ENCODE assay signal across 9 mouse cellular contexts in genomic region chr19:35125278-35125677, GRCm38 (mm10).
DNase-seq lines count a peak whose midpoint lies in the region; ATAC-seq and TF ChIP-seq lines count a peak whose summit lies in the region.
"Had no signal": no experiment of that assay in that cellular context is flagged by ENCODE, and none has a peak within 500 bp of the region (broad histone marks: within the 10 kb centered on the region; RNA-seq: fewer than 3 reads in every experiment).

No protein-coding gene starts in this region.

- H3K9me3 ChIP-seq in embryonic facial prominence, embryonic 11.5 days (replicated peaks; ENCODE audit: control insufficient read depth, low read length): no peaks in the 10 kb centered on the region
- H3K9me3 ChIP-seq in embryonic facial prominence, embryonic 10.5 days: no peaks in the 10 kb centered on the region
- H3K9me3 ChIP-seq in lung, embryonic 14.5 days (ENCODE audit: low read depth, low read length): no peaks in the 10 kb centered on the region
- H3K9me3 ChIP-seq in neural tube, embryonic 14.5 days (ENCODE audit: control insufficient read depth, low read length): no peaks in the 10 kb centered on the region
- no peaks in the 10 kb centered on the region for H3K9me3 ChIP-seq in heart, embryonic 11.5 days (replicated peaks; ENCODE audit: control insufficient read depth, low read length)
- H3K9me3 ChIP-seq: heart, embryonic 15.5 days had no signal

- 20% methylated on average over 4 of the region's 4 CpGs for WGBS in embryonic facial prominence, embryonic 11.5 days
- WGBS in embryonic facial prominence, embryonic 10.5 days: 25% methylated on average over 4 of the region's 4 CpGs
- 17% methylated on average over 4 of the region's 4 CpGs for WGBS in lung, embryonic 14.5 days
- WGBS in neural tube, embryonic 14.5 days: 14% methylated on average over 4 of the region's 4 CpGs
- WGBS in heart, embryonic 11.5 days (ENCODE audit: insufficient replicate concordance): 15% methylated on average over 4 of the region's 4 CpGs

- TF ChIP-seq CTCF in lung, embryonic 14.5 days (IDR thresholded peaks at IDR 0.05; ENCODE audit: low read depth): peak; percentile 58

- ATAC-seq in embryonic facial prominence, embryonic 11.5 days (replicated peaks; ENCODE audit: insufficient number of reproducible peaks, low FRiP score, low TSS enrichment, low read depth): no peak
- no peak for ATAC-seq in lung, embryonic 14.5 days (ENCODE audit: insufficient read depth)
- ATAC-seq in neural tube, embryonic 14.5 days (ENCODE audit: low read depth): 0 out of 2 replicates have a peak, but pooled peaks have one; percentile 4
- ATAC-seq in heart, embryonic 11.5 days (replicated peaks; ENCODE audit: insufficient number of reproducible peaks, low FRiP score, low TSS enrichment): no peak

- no peaks in the 10 kb centered on the region for H3K27me3 ChIP-seq in embryonic facial prominence, embryonic 11.5 days (ENCODE audit: control insufficient read depth, insufficient read depth, low read length)
- H3K27me3 ChIP-seq in embryonic facial prominence, embryonic 10.5 days (replicated peaks; ENCODE audit: low read depth, poor library complexity, severe bottlenecking): no peaks in the 10 kb centered on the region
- H3K27me3 ChIP-seq in lung, embryonic 14.5 days (ENCODE audit: insufficient read depth, low read length): no peaks in the 10 kb centered on the region
- H3K27me3 ChIP-seq in neural tube, embryonic 14.5 days (ENCODE audit: control insufficient read depth, insufficient read depth, low read length): no peaks in the 10 kb centered on the region
- H3K27me3 ChIP-seq in heart, embryonic 11.5 days (ENCODE audit: control insufficient read depth, insufficient read depth, low read length): no peaks in the 10 kb centered on the region
- H3K27me3 ChIP-seq: heart, embryonic 15.5 days had no signal

- H3K9ac ChIP-seq in embryonic facial prominence, embryonic 11.5 days (replicated peaks; ENCODE audit: low read length): no peak overlapping the region
- H3K9ac ChIP-seq in lung, embryonic 14.5 days: no peak overlapping the region
- H3K9ac ChIP-seq in neural tube, embryonic 14.5 days (replicated peaks; ENCODE audit: low read depth, low read length): no peak overlapping the region
- no peak overlapping the region for H3K9ac ChIP-seq in heart, embryonic 11.5 days (ENCODE audit: low read depth, low read length)
- H3K9ac ChIP-seq: heart, embryonic 15.5 days had no signal

- no peak overlapping the region for H3K27ac ChIP-seq in embryonic facial prominence, embryonic 11.5 days (replicated peaks; ENCODE audit: low read depth, low read length)
- H3K27ac ChIP-seq in embryonic facial prominence, embryonic 10.5 days (replicated peaks): no peak overlapping the region
- no peak overlapping the region for H3K27ac ChIP-seq in lung, embryonic 14.5 days (ENCODE audit: low read depth)
- no peak overlapping the region for H3K27ac ChIP-seq in neural tube, embryonic 14.5 days (ENCODE audit: low read depth, low read length)
- no peak overlapping the region for H3K27ac ChIP-seq in heart, embryonic 11.5 days (ENCODE audit: low read depth, low read length)
- H3K27ac ChIP-seq: heart, embryonic 15.5 days had no signal

- DNase-seq in embryonic facial prominence, embryonic 11.5 days (ENCODE audit: low spot score): peak; percentile 55
- DNase-seq in embryonic facial prominence, embryonic 10.5 days (ENCODE audit: low spot score): no peak
- peak; percentile 67 for DNase-seq in lung, embryonic 14.5 days
- no peak for DNase-seq in lung, postnatal 14 days
- DNase-seq in embryo, embryonic 11 days: peak; percentile 47
- DNase-seq in thymus, adult 18-20 months: no peak

- H3K4me1 ChIP-seq in embryonic facial prominence, embryonic 11.5 days (ENCODE audit: control insufficient read depth, insufficient read depth, low read length): no peaks in the 10 kb centered on the region
- no peaks in the 10 kb centered on the region for H3K4me1 ChIP-seq in embryonic facial prominence, embryonic 10.5 days
- H3K4me1 ChIP-seq in lung, embryonic 14.5 days (ENCODE audit: insufficient read depth): no peaks in the 10 kb centered on the region
- no peaks in the 10 kb centered on the region for H3K4me1 ChIP-seq in neural tube, embryonic 14.5 days (ENCODE audit: control insufficient read depth, insufficient read depth, low read length)
- H3K4me1 ChIP-seq in heart, embryonic 11.5 days (ENCODE audit: control insufficient read depth, insufficient read depth, low read length): no peaks in the 10 kb centered on the region
- H3K4me1 ChIP-seq: heart, embryonic 15.5 days had no signal

- H3K36me3 ChIP-seq in embryonic facial prominence, embryonic 11.5 days (replicated peaks; ENCODE audit: control insufficient read depth, insufficient read depth, low read depth, low read length): no peaks in the 10 kb centered on the region
- no peaks in the 10 kb centered on the region for H3K36me3 ChIP-seq in embryonic facial prominence, embryonic 10.5 days (replicated peaks)
- H3K36me3 ChIP-seq in lung, embryonic 14.5 days (ENCODE audit: insufficient read depth): no peaks in the 10 kb centered on the region
- no peaks in the 10 kb centered on the region for H3K36me3 ChIP-seq in neural tube, embryonic 14.5 days (ENCODE audit: control insufficient read depth, insufficient read depth, low read length)
- no peaks in the 10 kb centered on the region for H3K36me3 ChIP-seq in heart, embryonic 11.5 days (ENCODE audit: control insufficient read depth, insufficient read depth, low read length)
- H3K36me3 ChIP-seq: heart, embryonic 15.5 days had no signal

- no peak overlapping the region for H3K4me2 ChIP-seq in embryonic facial prominence, embryonic 11.5 days (ENCODE audit: low read depth, low read length)
- H3K4me2 ChIP-seq in lung, embryonic 14.5 days: no peak overlapping the region
- no peak overlapping the region for H3K4me2 ChIP-seq in neural tube, embryonic 14.5 days (ENCODE audit: low read depth, low read length)
- H3K4me2 ChIP-seq in heart, embryonic 11.5 days: no peak overlapping the region
- H3K4me2 ChIP-seq: heart, embryonic 15.5 days had no signal

- no peak overlapping the region for H3K4me3 ChIP-seq in embryonic facial prominence, embryonic 11.5 days (ENCODE audit: low read depth, low read length)
- H3K4me3 ChIP-seq in embryonic facial prominence, embryonic 10.5 days: no peak overlapping the region
- no peak overlapping the region for H3K4me3 ChIP-seq in lung, embryonic 14.5 days (ENCODE audit: low read depth, low read length)
- H3K4me3 ChIP-seq in neural tube, embryonic 14.5 days (ENCODE audit: low read depth, low read length): no peak overlapping the region
- H3K4me3 ChIP-seq in heart, embryonic 11.5 days (ENCODE audit: low read depth, low read length): no peak overlapping the region
- H3K4me3 ChIP-seq: heart, embryonic 15.5 days had no signal

Comparison
In these comparisons a context has a peak if more than half of its experiments do, and no peak if none do; other contexts are left out.
1. DNase-seq: peak in embryonic facial prominence, embryonic 11.5 days (single experiment), lung, embryonic 14.5 days (single experiment) and embryo, embryonic 11 days (single experiment); none in embryonic facial prominence, embryonic 10.5 days (single experiment), lung, postnatal 14 days (single experiment) and thymus, adult 18-20 months (0 of 2).